Mouse (Mus musculus): ENCODE data around the gene 1700018B08Rik.
A peak's percentile ranks its signal among the peaks of the same experiment; 100 is the strongest.

Gene 1700018B08Rik

DNA sequence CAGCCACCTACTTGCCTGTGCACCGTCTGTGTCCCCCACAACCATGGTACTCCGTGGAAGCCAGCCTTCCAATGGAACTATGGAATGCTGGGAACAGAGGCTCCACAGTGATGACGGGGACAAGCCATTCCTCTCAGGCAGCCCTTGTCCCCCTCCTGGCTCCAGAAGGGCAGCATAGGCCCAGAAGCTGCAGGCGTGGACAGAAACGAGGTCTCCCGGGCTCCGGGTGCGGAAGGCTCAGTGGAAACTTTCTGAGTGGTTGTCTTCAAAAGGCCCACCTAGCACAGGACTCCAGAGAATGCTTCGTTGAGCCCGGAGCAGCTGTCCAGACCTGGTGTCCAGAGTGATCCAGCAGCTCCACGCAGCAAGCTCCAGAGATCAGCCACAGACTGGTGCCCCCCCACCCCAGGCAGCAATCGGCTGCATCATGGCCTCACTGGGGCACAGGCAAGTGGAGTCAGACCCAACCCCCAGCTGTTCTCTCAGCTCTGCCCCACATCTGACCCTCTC is at the start of gene 1700018B08Rik:
Gene 1700018B08Rik, minus strand, starts transcription at position 45 of the 510 bp plus-strand sequence.
- no peak for DNase-seq (ENCODE audit: low read depth, low spot score)

DNA sequence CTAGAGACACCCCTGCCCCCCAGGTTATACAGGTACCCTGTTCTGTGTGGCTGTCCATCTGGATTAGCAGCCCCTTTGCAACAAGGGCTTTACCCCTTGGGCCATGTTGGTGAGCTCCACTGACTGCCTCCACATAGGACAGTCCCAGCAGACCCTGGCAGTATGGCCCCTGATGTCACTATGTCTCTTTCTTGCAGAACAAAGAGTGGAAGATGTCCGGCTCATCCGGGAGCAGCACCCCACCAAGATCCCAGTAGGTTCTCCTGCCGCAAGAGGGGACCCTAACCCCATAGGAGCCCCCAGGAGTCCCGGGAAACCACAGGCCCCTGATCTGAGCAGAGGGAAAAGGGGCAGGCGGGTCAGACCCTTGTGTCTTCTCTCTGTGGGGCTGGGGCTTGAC is 49.2 kb upstream of the 1700018B08Rik start:
- no peak for DNase-seq (ENCODE audit: low read depth, low spot score)

DNA sequence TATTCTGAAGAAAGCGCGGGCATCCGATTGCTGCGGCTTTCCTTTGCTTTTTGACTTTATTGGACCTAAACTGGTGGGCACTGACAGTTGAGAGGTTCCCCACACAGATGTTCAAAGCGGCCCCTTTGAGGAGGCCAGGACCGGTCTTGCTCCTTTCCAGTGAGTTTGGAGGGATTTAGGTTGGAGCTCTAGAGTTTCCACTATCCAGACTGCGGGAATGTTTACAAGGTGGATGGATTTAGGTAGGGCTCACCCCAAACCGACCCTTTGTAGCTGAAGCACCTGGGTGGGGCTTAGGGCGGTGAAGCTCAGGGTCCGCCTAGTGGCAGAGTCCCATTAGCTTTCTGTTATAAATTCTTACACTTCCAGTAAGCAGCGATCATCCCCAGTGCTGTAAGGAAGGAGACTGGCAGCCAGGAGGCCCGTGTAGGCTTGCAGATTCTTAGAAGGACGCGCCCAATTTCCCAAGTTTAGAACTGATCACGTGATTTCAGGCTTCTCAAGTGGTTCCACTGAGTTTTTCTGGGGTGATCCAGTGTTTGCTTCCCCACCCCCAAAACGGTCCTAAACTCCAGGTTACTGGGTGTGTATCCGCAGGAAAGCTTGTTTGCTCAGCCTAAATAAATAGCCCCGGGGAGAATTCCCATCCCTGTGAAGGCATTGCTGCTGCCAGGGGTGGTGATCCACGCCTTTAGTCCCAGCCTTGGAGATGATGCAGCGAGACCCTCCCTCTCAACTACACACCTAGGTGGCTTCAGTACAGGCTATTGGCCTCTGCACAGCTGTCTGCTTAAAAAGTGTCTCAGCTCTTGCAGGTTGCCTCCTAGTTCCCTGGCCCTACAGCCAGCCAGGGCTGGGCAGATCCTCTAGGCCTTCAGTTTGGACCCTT is 47.3 kb upstream of the 1700018B08Rik start:
- DNase-seq (ENCODE audit: low read depth, low spot score): peak; percentile 61

DNA sequence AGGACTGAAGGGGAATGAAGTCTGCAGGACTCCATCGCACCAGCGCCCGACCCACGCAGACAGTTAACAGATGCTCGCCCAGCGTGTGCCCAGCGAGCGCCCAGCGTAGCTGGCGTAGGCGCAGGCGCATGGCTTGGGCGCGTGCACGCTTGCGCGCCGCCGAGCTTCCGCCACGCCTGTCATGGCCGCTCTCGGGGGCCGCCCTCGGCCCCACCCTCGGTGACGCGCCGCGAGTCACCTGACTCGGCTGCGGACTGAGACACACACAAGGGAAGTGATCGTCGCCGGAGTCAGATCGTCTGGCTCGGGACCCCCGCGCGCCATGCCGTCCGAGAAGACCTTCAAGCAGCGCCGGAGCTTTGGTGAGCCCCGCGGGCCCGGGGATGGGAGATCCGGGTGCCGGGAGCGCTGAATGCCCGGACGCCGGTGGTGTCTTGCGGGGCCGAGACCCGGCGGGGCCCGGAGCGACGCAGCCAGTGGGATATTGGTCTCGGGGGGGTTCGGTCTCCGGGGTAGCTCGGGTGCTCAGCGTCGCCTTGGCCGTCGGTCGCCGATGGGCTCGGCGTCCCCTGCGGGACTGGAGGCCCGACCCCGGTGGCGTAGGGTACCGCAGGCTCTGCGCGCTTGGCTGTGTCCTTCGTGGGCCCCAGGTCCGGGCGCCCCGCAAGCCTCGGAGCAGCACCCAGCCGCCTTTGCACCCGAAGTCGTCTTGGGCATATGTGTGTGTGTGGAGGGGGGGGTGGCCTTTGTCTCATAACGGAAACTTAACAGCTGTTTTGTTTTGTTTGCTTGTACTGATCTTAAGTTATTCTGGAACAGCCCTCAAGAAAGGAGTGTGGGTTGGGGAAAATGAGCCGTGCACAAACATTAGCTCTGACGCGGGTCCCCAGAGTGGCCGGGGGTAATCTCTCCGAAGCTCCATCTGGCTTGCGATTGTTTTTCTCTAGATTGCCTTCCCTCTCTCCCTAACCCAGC is 46.4 kb upstream of the 1700018B08Rik start, which contains the start of gene Map1lc3b:
Gene Map1lc3b, plus strand, starts transcription at position 159 of the 975 bp plus-strand sequence.
- DNase-seq (ENCODE audit: low read depth, low spot score): peak; percentile 98

- no peak for DNase-seq (ENCODE audit: low read depth, low spot score)
Observed at GRCm38 (mm10) chr8:121589205-121589726, 45.1 kb upstream of the 1700018B08Rik start.

- no peak for DNase-seq (ENCODE audit: low read depth, low spot score)
Observed at GRCm38 (mm10) chr8:121588750-121589149, 44.6 kb upstream of the 1700018B08Rik start.

GRCm38 (mm10) chr8:121585159-121585825 is 41.2 kb upstream of the 1700018B08Rik start:
- peak; percentile 100 for DNase-seq (ENCODE audit: low read depth, low spot score)

GRCm38 (mm10) chr8:121584730-121585129 is 40.6 kb upstream of the 1700018B08Rik start:
- DNase-seq (ENCODE audit: low read depth, low spot score): no peak

DNA sequence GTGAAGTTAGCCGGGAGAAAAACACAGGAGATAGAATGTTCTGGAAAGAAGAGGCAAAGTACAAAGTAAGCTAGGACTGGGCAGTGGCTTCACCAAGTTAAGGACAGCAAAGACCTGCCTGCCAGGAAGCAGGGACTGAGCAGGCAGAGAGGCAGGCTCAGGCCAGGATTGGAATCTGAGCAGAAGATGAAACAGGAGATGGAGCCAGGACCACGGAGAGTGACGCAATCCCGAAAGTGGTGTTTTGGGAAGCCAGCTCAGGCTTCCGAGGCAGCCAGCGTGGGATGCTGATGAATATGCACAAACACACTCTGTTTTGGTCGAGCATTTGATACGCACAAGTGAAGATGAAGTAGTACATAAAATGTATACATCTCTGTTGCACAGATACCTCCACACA is 39.5 kb upstream of the 1700018B08Rik start:
- peak; percentile 71 for DNase-seq (ENCODE audit: low read depth, low spot score)

DNA sequence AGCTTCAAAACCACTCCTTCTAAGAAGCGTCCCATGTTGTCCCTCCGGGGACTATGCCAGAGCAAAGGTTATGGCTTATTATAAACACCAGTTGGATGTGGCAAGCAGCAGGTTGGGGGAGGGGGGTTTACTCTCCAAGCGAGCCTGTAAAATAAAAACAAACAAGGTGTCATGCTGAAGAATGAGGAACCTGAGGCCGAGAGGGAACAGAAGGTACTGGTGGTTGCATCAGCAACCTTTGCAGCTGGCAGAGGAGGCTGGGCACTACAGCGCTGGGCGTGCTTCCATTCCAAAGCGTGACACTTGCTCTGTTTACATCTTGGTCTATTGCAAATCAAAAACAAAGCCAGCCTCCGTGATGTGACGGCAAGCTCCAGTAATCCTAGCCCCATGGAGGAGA is 36.3 kb upstream of the 1700018B08Rik start:
- DNase-seq (ENCODE audit: low read depth, low spot score): no peak

DNA sequence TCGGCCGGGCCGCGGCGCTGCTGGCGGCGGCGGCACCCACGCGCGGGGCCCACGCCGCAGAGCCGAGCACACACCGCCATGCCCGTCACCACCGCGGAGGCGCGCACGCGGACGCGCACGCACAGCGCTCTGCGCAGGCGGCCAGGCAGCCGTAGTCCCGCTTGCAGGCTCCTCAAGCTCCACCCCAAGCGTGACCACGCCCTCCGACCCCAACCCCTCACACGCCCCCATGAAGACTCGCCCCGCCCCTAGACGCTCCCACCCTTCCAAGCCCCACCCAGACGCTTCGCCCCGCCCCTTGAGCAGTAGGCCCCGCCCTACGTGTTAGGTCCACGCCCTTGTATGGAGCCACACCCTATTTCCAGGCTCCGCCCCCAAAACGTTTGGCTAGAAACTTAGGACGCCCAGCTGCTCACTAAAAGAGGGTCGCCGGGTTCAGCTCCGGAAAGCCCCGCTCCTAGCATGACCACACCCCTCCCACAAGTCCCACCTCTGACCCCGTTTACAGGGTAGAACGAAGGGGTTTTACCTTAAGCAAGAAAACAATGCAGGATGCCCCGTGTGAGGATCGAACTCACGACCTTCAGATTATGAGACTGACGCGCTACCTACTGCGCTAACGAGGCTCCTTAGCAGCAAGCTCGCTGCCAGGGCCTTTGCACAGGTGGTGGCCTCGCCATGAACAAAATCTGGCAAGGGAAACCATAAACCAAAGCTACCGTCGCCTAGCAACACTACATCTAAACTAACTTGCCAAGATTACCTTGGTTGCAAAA is 34.7 kb upstream of the 1700018B08Rik start, which contains the start of gene Fbxo31:
Gene Fbxo31, minus strand, starts transcription at position 131 of the 776 bp plus-strand sequence.
- DNase-seq (ENCODE audit: low read depth, low spot score): peak; percentile 98

GRCm38 (mm10) chr8:121577751-121578675 is 33.9 kb upstream of the 1700018B08Rik start:
- DNase-seq (ENCODE audit: low read depth, low spot score): peak; percentile 69

DNA sequence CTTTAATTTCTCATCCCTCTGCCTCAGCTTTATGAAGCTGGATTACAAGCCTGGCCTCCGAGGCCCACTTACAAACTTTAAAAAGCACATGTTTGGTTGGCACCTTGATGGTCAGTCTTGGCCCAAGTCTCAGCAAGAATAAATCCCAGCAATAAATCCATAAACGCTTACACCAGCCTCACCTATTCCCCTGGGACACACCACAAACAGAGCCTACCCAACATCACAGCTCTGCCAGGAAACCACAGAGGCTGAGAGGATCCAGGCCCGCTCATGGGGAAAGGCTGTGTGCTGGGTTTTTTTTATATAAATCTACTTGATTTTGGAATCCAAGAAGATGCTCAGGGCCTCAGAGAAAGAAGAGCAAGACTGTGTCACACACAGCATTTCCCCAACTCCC is 31.5 kb upstream of the 1700018B08Rik start:
- DNase-seq (ENCODE audit: low read depth, low spot score): no peak

DNA sequence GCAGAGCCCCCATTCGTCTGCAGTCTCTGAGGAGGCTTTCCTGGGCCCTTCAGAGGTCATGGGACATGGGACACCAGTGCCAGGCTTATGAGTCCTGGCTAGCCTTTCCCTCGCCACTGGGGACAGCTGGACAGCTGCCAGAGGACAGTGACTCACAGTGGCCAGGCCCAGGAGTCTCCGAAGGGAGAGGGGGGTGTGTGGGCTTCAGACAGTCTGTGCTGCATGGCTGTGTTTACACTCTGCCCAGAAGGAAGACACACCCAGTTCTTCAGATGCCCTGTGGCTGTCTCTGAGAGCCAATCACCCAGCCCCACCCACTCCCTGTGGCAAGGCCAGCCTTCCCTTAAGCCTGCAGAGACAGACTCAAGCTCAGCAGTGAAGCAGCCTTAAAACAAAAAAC is 29.2 kb upstream of the 1700018B08Rik start:
- DNase-seq (ENCODE audit: low read depth, low spot score): peak; percentile 82

DNA sequence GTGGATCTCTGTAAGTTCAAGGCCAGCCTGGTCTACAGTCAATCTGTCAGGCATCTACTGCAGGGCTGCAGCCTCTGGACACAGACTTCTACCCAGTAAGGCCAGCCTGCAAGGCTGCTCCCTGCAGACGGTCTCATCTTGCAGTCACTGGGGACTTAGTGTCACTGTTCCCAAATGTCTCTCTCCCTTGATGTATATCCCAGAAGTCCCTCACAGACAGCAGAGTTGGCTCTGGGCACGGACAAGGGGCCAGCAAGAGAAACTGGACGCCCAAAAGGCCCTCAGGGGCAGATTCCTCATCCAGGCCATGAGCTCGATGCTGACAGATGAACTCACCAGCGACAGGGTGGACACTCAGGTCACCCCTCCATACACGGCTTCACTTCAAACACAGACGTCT is 28.0 kb upstream of the 1700018B08Rik start:
- DNase-seq (ENCODE audit: low read depth, low spot score): no peak

- DNase-seq (ENCODE audit: low read depth, low spot score): peak; percentile 36
Observed at GRCm38 (mm10) chr8:121570801-121571200, 26.7 kb upstream of the 1700018B08Rik start.

- peak; percentile 77 for DNase-seq (ENCODE audit: low read depth, low spot score)
Observed at GRCm38 (mm10) chr8:121570335-121570734, 26.2 kb upstream of the 1700018B08Rik start.

DNA sequence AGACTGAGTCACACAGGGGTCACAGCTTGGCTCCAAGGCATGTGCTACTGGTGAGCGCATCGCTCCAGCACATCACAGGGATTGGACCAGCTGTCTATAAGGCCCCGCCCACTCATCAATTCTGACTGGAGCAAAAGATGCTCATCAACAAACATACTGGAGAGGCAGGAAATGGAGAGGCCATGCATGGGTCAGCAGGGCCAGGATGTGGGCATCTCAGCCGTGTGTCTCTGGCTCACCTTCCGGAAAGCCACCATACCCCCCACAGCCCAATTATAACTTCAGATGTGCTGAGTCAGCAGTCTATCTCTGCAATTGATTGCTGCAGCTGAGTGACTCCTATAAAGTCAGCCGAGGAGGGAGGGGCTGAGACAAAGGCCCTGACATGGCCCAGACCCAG is 24.2 kb upstream of the 1700018B08Rik start:
- DNase-seq (ENCODE audit: low read depth, low spot score): peak; percentile 43

GRCm38 (mm10) chr8:121563701-121564100 is 19.6 kb upstream of the 1700018B08Rik start:
- DNase-seq (ENCODE audit: low read depth, low spot score): no peak

Data from brain, adult 2 months (tissue).